Mouse (Mus musculus) hindbrain, embryonic 10.5 days (tissue): Measurements from ENCODE around the gene Ephb1. TPM values are rescaled to one million over a fixed set of nuclear protein-coding genes. Genes with fewer than 3 reads are reported as not detected.

ENCODE experiments used
- DNase-seq: peaks from one replicate; pipeline ENCODE4 v3.0.0-alpha.2; 2017; ENCODE audit warnings: low spot score
- H3K27ac ChIP-seq: fragments of 300-500 bp; sonication (generic); 2 replicates; pipeline ENCODE4 v1.5.1; 2016; ENCODE audit warnings: mild to moderate bottlenecking, moderate library complexity
- H3K27me3 ChIP-seq: fragments of 300-500 bp; sonication (generic); 2 replicates; pipeline ENCODE4 v1.6.1; 2016; ENCODE audit warnings: mild to moderate bottlenecking; ENCODE audit not compliant: poor library complexity, insufficient read depth, severe bottlenecking
- H3K36me3 ChIP-seq: fragments of 300-500 bp; sonication (generic); 2 replicates; pipeline ENCODE4 v1.6.1; 2016; ENCODE audit warnings: mild to moderate bottlenecking, moderate library complexity
- H3K4me1 ChIP-seq: fragments of 300-500 bp; sonication (generic); replicated peaks from 2 replicates; pipeline ENCODE4 v1.6.1; 2016; ENCODE audit warnings: mild to moderate bottlenecking
- H3K4me3 ChIP-seq: fragments of 300-500 bp; sonication (generic); 2 replicates; pipeline ENCODE4 v1.5.1; 2016; ENCODE audit warnings: mild to moderate bottlenecking, moderate library complexity
- H3K9me3 ChIP-seq: fragments of 300-500 bp; sonication (generic); 2 replicates; pipeline ENCODE4 v1.6.1; 2016; ENCODE audit warnings: mild to moderate bottlenecking, moderate library complexity
- WGBS: fragments of 180-500 bp; shearing (Covaris S2); methylation state at CpG from one replicate; pipeline ENCODE4 v1.1.7; 2016; 5-methylcytosine and 5-hydroxymethylcytosine counted together
- polyA plus RNA-seq: library from polyadenylated mRNA; unstranded; fragments of >200 nt; fragmentation: Nextera tagmentation; extraction: Ambion mirVana; gene quantifications from 2 replicates; pipeline ENCODE4 v1.2.1, GENCODE M21; 2016

Gene Ephb1
- polyA plus RNA-seq, 1 experiment from 2014 or later, result 12.0 TPM

- 0 out of 2 replicates have a peak, but pooled peaks cover 5% of the 10 kb centered on the region for H3K27me3 ChIP-seq
- 90% methylated on average over 24 of the region's 24 CpGs for WGBS
- DNase-seq, result no peak
- peaks cover 11% of the 10 kb centered on the region; the same call in 1 of the 2 replicates for H3K4me1 ChIP-seq
- H3K36me3 ChIP-seq, result no peaks in the 10 kb centered on the region
- no peaks in the 10 kb centered on the region for H3K9me3 ChIP-seq
- H3K4me3 ChIP-seq, result no peak overlapping the region
- no peak overlapping the region for H3K27ac ChIP-seq
Observed at GRCm38 (mm10) chr9:102086053-102086706, 268.3 kb downstream of the Ephb1 start.

- Histone ChIP-seq H3K4me1 (peaks cover 11% of the 10 kb centered on the region; the same call in 1 of the 2 replicates), H3K27me3 (0 out of 2 replicates have a peak, but pooled peaks cover 5% of the 10 kb centered on the region), H3K4me3 (no peak overlapping the region), H3K36me3 (no peaks in the 10 kb centered on the region), H3K27ac (no peak overlapping the region), H3K9me3 (no peaks in the 10 kb centered on the region)
- no peak for DNase-seq
- WGBS, result 85% methylated on average over 9 of the region's 9 CpGs
Observed at GRCm38 (mm10) chr9:102085477-102085876, 269.0 kb downstream of the Ephb1 start.

GRCm38 (mm10) chr9:102080934-102081333 is 273.6 kb downstream of the Ephb1 start:
- 85% methylated on average over 5 of the region's 5 CpGs for WGBS
- Histone ChIP-seq H3K36me3 (no peaks in the 10 kb centered on the region), H3K9me3 (no peaks in the 10 kb centered on the region), H3K4me1 (peaks cover 11% of the 10 kb centered on the region; the same call in 1 of the 2 replicates), H3K27ac (no peak overlapping the region), H3K4me3 (no peak overlapping the region), H3K27me3 (no peaks in the 10 kb centered on the region)
- no peak for DNase-seq

GRCm38 (mm10) chr9:102079151-102079550 is 275.3 kb downstream of the Ephb1 start:
- H3K36me3 ChIP-seq, result no peaks in the 10 kb centered on the region
- H3K4me1 ChIP-seq, result peaks cover 6% of the 10 kb centered on the region; the same call in 1 of the 2 replicates
- DNase-seq, result no peak
- no peaks in the 10 kb centered on the region for H3K9me3 ChIP-seq
- WGBS, result 90% methylated on average over 2 of the region's 2 CpGs
- H3K4me3 ChIP-seq, result no peak overlapping the region
- no peaks in the 10 kb centered on the region for H3K27me3 ChIP-seq
- H3K27ac ChIP-seq, result no peak overlapping the region

GRCm38 (mm10) chr9:102078238-102078637 is 276.3 kb downstream of the Ephb1 start:
- Histone ChIP-seq H3K4me1 (0 out of 2 replicates have a peak, but pooled peaks cover 4% of the 10 kb centered on the region), H3K4me3 (no peak overlapping the region), H3K36me3 (no peaks in the 10 kb centered on the region), H3K27me3 (no peaks in the 10 kb centered on the region), H3K27ac (no peak overlapping the region), H3K9me3 (no peaks in the 10 kb centered on the region)
- WGBS, result 94% methylated on average over 6 of the region's 6 CpGs
- no peak for DNase-seq

- Histone ChIP-seq H3K27ac (no peak overlapping the region), H3K9me3 (no peaks in the 10 kb centered on the region), H3K36me3 (no peaks in the 10 kb centered on the region), H3K4me3 (no peak overlapping the region), H3K4me1 (0 out of 2 replicates have a peak, but pooled peaks cover 4% of the 10 kb centered on the region), H3K27me3 (no peaks in the 10 kb centered on the region)
- WGBS, result 70% methylated on average over 4 of the region's 4 CpGs
- DNase-seq, result no peak
Observed at GRCm38 (mm10) chr9:102075539-102075938, 279.0 kb downstream of the Ephb1 start.

GRCm38 (mm10) chr9:102073404-102073803 is 281.1 kb downstream of the Ephb1 start:
- H3K36me3 ChIP-seq, result no peaks in the 10 kb centered on the region
- WGBS, result 89% methylated on average over 5 of the region's 5 CpGs
- H3K9me3 ChIP-seq, result no peaks in the 10 kb centered on the region
- H3K4me3 ChIP-seq, result no peak overlapping the region
- H3K27ac ChIP-seq, result no peak overlapping the region
- peaks cover 21% of the 10 kb centered on the region for H3K4me1 ChIP-seq
- no peaks in the 10 kb centered on the region for H3K27me3 ChIP-seq
- no peak for DNase-seq

GRCm38 (mm10) chr9:102069151-102069882 is 285.2 kb downstream of the Ephb1 start:
- Histone ChIP-seq H3K4me3 (no peak overlapping the region), H3K36me3 (no peaks in the 10 kb centered on the region), H3K27me3 (no peaks in the 10 kb centered on the region), H3K9me3 (no peaks in the 10 kb centered on the region), H3K27ac (no peak overlapping the region), H3K4me1 (peaks cover 21% of the 10 kb centered on the region)
- no peak for DNase-seq
- 53% methylated on average over 3 of the region's 3 CpGs for WGBS

- H3K9me3 ChIP-seq, result no peaks in the 10 kb centered on the region
- H3K36me3 ChIP-seq, result no peaks in the 10 kb centered on the region
- no peak overlapping the region for H3K4me3 ChIP-seq
- H3K27ac ChIP-seq, result no peak overlapping the region
- H3K27me3 ChIP-seq, result no peaks in the 10 kb centered on the region
- peak; percentile 66 for DNase-seq
- 67% methylated on average over 10 of the region's 10 CpGs for WGBS
- peaks cover 21% of the 10 kb centered on the region for H3K4me1 ChIP-seq
Observed at GRCm38 (mm10) chr9:102066601-102067000, 287.9 kb downstream of the Ephb1 start.

- 40% methylated on average over 2 of the region's 2 CpGs for WGBS
- Histone ChIP-seq H3K9me3 (no peaks in the 10 kb centered on the region), H3K27ac (peak overlapping the region; percentile 81), H3K4me1 (peaks cover 23% of the 10 kb centered on the region), H3K27me3 (no peaks in the 10 kb centered on the region), H3K36me3 (no peaks in the 10 kb centered on the region), H3K4me3 (no peak overlapping the region)
- DNase-seq, result no peak
Observed at GRCm38 (mm10) chr9:102045886-102046285, 308.6 kb downstream of the Ephb1 start.

- Histone ChIP-seq H3K27ac (peak overlapping the region; percentile 81), H3K36me3 (no peaks in the 10 kb centered on the region), H3K4me3 (no peak overlapping the region), H3K9me3 (no peaks in the 10 kb centered on the region), H3K27me3 (no peaks in the 10 kb centered on the region), H3K4me1 (peaks cover 23% of the 10 kb centered on the region)
- peak; percentile 40 for DNase-seq
- WGBS, result 26% methylated on average over 8 of the region's 8 CpGs
Observed at GRCm38 (mm10) chr9:102045111-102045861, 309.2 kb downstream of the Ephb1 start.

GRCm38 (mm10) chr9:102039011-102039733 is 315.3 kb downstream of the Ephb1 start:
- WGBS, result 78% methylated on average over 6 of the region's 6 CpGs

More at GRCm38 (mm10) chr9:102039011-102039733, 315.3 kb downstream of the Ephb1 start:
- Histone ChIP-seq H3K4me1 (no peaks in the 10 kb centered on the region), H3K4me3 (no peak overlapping the region), H3K9me3 (no peaks in the 10 kb centered on the region), H3K27me3 (no peaks in the 10 kb centered on the region), H3K27ac (no peak overlapping the region), H3K36me3 (no peaks in the 10 kb centered on the region)
- DNase-seq, result no peak
